Mouse (Mus musculus) leukemia stem cell, adult 10-12 weeks (primary cell): Measurements from ENCODE around the gene Hira. TPM values are rescaled to one million over a fixed set of nuclear protein-coding genes. Genes with fewer than 3 reads are reported as not detected.

ENCODE experiments used
- polyA plus RNA-seq: library from polyadenylated mRNA; stranded (reverse); fragments of >175 nt; gene quantifications from 2 replicates; pipeline ENCODE4 v1.2.3, GENCODE M21; 2012; ENCODE audit warnings: low replicate concordance

Gene Hira
- 39.3 and 39.7 TPM in 2 replicates for polyA plus RNA-seq

GRCm38 (mm10) chr16:18876442-18877308, at the start of gene Hira, which contains the start of gene Mrpl40:
Gene Hira (plus strand): TSS chr16:18877037.
Gene Mrpl40 (minus strand): TSS chr16:18876862.

DNA sequence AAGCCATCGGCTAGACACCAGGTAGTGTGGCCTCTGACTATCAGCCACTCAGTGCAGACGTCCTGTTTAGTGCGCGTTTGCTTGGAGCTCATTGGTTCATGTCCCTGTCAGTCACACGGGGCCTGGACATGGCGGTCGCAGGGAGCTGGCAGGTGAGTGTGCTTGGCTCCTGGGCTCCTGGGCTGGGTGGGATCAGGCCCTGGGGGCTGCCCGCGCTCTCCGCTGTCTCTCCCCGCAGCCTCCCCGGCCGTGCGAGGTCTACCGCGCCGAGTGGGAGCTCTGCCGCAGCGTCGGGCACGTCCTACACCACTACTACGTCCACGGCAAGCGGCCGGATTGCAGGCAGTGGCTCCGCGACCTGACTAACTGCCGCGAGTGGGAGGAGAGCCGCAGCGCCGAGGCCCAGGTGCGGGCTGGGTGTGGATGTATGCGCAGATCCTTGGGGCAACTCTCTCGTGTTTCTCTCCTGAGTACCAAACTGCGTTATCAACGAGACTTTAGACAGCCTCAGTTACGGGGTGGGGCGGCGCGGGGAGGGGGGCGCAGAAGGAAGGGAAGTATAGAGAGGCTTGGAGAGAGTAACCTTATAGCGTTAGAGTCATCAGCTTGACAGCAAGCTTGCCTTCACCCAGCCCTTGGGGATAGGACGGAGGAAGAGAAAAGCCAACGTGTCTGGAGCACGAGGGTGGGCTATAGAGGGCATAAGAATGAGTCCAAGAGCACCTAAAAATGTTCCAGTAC, 40.2 kb upstream of the Hira start, which contains the start of the genes 2510002D24Rik and Gm28539:
Gene 2510002D24Rik (plus strand): TSS at position 111 of the 741 bp plus-strand sequence.
Gene Gm28539 (plus strand): TSS at position 117 of the 741 bp plus-strand sequence.

Other genes starting within 250 kb of the Hira start
- gene Sept5, start 247.1 kb upstream of the Hira start, polyA plus RNA-seq, result 0.23 and 0.30 TPM in 2 replicates
- gene Cldn5, start 100.2 kb upstream of the Hira start, polyA plus RNA-seq, result 4.8 and 13.2 TPM in 2 replicates
- gene Ufd1, start 65.3 kb upstream of the Hira start, polyA plus RNA-seq, result 10.1 and 30.6 TPM in 2 replicates
- gene Cdc45, start 65.0 kb upstream of the Hira start, polyA plus RNA-seq, result 19.7 and 32.4 TPM in 2 replicates
- 46.2 and 98.5 TPM in 2 replicates for gene 2510002D24Rik, start 40.5 kb upstream of the Hira start, polyA plus RNA-seq
- not detected in 2 replicates for gene Gm28539, start 40.5 kb upstream of the Hira start, polyA plus RNA-seq
- 12.7 and 17.3 TPM in 2 replicates for gene Mrpl40, start 175 bp upstream of the Hira start, polyA plus RNA-seq